Mouse (Mus musculus) heart, postnatal 14 days (tissue): ENCODE data around the gene Dcun1d5. TPM values are rescaled to one million over a fixed set of nuclear protein-coding genes. Genes with fewer than 3 reads are reported as not detected.

Experiments used
- total RNA-seq, 2 experiments: library from RNA; stranded (reverse); gene quantifications; 2 replicates each; pipeline ENCODE4 v1.2.3; 2021

The Dcun1d5 gene
- total RNA-seq, 2 experiments from 2014 or later = 57.3 to 58.1 TPM

Other genes with a start within 250 kb of the Dcun1d5 start
- gene Dync2h1, start 74 bp upstream of the Dcun1d5 start, total RNA-seq = 1 to 10 TPM; 3.8 TPM
- gene Mmp13, start 88.0 kb downstream of the Dcun1d5 start, total RNA-seq = under 1 TPM in 1 of 2 experiments, not detected in 1; 0.10 TPM
- under 1 TPM; 0.17 to 0.27 TPM for gene Mmp12, start 159.9 kb downstream of the Dcun1d5 start, total RNA-seq
- not detected for gene Mmp1b, start 203.5 kb downstream of the Dcun1d5 start, total RNA-seq